Mouse (Mus musculus) frontal cortex, postnatal 10 days (tissue): ENCODE measurements around the gene Tet3.
A peak's percentile ranks its signal among the peaks of the same experiment; 100 is the strongest.

Source experiments
- DNase-seq, 2 experiments: peaks; one replicate each; pipeline ENCODE4 v3.0.0; 2022; ENCODE audit warnings: low spot score in 2 of 2, mixed read lengths in 1 of 2

The Tet3 gene

DNA sequence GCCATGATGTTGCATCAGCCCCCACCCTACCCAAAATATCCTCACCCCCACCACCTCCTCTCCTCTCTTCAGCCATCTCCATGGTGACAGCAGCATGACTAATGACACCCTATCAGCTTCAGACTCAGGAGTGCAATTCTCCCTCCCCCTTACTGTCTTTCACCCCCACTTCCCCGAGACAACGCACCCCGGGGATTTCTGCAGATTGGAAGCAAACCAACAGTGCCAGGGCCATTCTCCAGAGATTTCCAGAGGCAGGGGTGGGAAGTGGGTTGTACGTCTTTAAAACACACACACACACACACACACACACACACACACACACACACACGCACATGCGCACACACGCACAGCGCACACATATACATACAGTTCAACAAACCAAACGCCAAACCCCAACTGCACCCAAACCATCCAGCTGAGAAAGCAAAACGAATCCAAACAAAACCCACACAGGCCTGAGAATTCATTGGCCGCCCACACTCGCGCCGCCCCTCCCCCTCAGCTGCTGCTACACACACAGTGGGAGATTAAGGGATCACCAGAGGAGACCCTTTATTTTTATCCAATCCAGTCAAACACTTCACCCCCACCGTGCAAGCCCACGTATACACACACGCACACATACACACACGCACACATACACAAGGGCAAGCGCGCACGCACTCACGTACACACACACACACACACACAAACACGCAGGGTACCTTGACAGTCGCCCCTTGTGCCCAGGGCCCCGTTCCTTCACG lies 18.2 kb downstream of the Tet3 start:
- peak; percentile 82 to 88 for DNase-seq

DNA sequence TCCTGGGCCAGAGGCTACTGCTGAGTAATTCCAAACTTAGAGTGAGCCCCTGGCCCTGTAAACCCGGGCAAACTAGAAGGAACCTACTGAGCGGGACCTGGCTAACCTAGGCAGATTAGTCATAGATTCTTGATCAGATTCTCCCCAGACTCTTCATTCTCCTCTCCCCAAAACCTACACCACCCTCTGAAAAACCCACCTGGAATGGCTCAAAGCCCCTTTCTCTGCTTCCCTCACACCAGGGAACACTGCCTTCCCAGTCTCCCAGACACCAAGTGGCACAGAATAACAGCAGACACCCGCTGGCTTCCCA lies 18.7 kb downstream of the Tet3 start:
- no peak for DNase-seq

DNA sequence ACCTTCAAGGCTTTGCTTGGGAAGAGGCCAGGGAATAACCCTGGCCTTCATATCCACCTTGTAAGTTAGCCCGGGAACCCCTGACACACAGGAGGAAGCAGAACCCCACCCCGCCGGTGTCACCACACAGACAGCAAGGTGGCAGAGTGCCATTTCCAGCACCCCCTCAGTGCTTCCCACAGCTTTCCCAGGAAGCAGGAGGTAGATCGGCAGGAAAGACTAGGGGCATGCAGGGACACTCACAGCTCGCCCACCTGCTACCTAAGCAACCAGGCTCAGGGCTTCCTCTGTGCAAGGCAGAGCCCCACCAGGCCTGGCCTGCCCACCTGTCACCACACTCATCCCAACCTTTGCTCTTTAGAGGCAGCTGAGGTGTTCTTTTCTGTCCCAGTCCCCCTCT lies 19.1 kb downstream of the Tet3 start:
- no peak for DNase-seq

DNA sequence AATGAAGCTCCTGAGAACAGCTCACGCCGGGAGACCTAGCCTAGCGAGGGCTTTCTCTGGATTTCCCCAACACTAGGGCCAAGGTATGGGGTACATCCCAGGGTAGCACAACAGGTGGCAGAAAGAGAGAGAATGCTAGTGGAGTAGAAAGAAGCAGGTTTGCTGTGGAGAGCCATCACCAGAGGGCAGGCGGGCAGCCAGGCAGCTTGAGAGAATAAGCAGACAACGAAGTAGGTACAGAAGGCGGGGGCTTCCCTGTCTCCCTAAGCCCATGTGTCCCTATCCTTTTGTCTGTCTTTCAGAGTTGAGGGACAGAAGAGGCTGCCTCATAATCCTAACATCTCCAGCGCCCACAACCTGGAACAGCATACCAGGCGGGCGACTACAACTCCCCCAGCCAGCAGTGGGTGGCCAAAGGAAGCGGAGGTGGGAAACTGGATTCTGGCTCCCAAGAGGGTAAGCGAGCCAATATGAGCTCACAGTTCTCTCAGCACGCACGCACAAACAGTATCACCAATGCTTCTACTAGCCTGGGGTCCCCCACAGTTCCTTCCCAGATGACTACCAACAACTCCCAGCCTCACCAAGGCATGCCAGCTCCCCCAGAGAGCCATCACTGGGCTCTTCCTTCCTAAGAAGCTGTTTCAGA lies 19.6 kb downstream of the Tet3 start:
- DNase-seq = no peak

DNA sequence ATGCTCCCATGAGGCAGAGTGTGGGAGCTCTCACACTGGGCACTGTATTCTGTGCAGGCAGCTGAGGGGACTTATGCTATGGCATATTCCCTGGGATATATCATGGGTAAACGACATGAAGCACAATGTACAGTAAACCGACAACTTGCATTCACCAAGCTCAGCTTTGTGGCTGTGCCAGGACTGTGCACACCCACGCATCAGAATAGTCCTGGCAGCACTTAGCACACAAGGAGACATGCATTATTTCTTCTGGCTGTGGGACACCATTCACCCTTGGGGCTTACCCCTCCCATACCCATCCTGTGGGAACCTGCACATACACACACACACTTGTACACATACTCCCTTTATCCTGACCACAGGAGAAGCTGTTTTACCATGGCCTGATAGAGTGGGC lies 20.3 kb downstream of the Tet3 start:
- no peak for DNase-seq

DNA sequence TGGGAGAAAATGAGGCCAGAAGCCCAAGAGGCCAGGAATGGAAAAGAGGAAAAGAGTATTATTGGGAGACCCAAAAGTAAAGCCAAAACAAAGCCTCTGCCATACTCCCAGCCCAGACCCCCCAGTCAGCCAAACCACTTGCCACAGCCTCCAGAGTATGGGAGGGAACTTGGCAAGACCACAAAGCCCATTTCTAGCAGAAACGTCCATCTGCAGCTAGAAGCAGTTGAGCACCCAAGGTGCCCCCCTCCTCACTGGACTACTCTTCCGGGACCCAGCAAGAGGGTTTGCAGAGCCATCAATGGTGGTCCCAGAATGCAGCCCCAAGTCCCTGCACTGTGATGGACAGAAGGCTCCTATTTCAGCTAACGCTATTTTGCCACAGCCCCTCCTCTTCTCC lies 21.1 kb downstream of the Tet3 start:
- DNase-seq = no peak

DNA sequence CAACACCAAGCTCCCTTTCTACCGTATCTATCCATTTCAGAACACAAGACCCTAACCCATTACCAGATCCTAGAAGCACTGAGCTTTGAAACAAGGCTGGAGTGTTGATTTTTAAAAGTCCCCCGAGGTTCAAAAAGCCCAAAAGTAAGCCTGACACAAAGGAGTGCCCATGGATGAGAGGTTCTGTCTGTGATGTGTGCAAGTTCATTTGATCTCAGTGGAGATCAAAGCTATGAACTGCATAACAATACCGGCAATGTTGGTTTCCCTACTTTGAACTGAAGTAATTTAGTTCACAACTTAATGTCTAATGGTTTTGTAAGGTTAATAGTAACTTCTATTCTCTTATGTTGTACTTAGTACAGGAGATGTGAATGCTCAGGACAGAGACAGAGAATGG lies 21.7 kb downstream of the Tet3 start:
- no peak for DNase-seq

DNA sequence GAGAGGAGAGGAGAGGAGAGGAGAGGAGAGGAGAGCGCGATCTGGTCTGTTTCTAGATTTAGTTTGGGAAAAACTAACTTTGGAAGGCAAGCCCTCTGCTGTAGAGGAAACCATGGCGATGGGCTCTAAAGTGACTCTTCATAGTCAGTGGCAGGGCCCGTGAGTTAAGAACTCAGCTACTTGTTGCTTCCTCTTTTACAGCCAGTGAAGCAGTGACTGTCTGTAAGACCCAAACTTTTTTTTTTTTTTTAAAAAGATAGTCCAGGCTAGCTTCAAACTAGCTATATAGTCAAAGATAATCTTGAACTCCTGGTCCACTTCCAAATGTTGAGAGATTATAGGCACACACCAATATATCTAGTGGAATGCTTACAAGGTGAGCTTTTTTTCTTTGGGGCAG lies 22.3 kb downstream of the Tet3 start:
- DNase-seq = no peak

DNA sequence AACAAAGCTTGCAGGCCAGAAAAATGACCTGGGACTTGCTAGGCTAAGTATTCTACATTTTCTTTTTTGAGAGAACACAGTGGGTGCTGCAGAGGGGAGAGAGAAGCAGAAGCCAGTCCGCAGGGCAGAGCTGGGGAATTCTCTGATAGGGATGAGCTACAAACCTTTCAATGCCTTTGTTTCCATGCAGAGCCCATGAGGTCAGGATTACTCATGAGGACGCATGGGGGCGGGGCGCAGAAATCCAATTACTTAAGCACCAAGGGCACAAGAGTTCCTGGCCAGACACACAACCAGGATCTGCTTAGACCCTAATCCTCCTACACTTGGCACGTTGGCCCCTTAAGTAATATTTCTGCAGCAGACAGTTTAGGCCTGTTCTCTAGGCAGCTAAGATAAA lies 23.7 kb downstream of the Tet3 start:
- DNase-seq = no peak

DNA sequence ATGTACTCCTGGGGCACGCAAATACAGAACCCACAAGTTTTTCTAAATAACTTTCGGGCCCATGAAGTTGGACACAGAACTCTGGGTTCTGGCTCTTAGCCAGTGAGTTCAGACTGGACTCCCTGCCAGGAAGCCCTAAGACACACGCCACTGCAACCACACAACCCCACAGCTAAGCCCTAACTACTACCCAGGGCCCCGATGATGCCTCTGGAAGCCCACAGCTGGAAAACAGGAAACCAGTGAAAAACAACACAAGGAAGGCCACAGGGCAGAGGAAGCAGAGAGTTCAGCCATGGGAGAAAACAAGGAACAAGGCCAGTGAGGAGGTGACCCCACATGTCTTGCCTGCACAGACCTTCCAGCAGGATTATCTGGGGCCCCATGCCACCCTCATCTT lies 25.3 kb downstream of the Tet3 start:
- DNase-seq = no peak

DNA sequence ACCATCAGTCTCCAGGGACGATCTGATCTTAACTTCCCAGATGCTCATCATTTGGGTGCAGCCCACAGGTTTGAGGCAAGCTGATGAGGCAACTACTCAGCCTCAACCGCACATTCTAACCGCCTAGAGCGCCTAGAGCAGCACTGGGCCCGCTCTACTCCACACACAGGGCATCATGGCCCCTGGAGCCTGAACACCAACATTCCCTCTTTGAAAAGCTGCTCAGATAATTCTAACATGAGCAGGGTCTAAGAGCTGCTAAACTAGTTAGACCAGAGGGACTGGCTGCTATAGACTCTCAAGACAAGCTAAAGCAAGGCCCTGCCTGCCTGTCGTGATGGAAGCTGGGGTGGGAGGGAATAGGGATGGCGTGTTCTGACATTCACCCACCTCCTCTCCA lies 25.9 kb downstream of the Tet3 start:
- no peak for DNase-seq

DNA sequence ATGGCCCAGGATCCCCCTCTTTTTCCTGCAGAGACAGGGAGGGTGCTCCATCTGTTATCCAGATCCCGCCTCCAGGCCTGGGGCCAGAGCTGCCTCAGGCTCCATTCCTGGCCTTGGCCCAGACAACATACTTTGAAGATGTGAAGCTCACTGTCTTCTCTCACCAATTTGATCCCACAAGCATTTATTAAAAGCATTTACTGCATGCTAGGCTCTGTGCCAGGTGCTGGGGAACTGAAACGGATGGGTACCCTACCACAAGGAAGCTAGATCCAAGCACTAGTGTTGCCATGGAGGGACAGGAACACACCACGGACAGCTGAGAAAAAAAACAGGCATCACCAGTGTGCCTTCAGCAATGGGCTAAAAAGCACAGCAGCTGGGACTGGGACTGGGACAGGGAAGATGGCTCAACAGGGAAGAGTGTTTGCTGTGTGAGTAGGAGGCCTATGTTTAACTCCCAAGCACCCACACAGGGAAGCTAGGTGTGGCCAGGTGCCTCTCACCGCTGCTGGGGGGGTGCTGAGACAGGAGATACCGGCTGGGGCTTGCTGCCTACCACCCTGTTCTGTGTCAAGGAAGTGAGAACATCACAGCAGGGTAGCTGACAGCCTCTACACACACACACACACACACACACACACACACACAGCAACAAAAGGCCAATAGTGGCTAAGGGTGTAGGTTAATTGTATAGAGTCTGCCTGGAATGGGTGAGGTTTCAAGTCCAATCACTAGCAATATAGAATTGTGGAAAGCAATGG lies 30.7 kb downstream of the Tet3 start:
- peak in 1 of 2 experiments; percentile 45 for DNase-seq

DNA sequence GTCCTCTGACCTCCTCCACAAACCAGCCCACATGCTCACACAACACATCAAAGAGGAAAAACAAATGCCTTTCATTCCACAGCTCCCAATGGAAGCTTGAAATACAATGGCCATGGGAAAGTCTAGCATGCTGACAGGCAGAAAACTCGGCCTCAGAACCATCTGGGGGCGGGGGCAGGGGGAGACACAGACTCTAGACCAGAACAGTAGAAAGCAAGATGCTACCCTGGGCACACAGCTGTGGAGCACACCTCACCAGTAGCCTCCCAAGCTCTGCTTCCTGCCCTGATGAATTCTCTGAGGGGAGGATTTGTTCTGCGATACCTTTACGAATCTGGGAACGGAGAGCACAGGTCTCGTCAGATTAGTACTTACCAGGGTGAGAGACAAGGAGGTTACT lies 31.4 kb downstream of the Tet3 start:
- DNase-seq = no peak

DNA sequence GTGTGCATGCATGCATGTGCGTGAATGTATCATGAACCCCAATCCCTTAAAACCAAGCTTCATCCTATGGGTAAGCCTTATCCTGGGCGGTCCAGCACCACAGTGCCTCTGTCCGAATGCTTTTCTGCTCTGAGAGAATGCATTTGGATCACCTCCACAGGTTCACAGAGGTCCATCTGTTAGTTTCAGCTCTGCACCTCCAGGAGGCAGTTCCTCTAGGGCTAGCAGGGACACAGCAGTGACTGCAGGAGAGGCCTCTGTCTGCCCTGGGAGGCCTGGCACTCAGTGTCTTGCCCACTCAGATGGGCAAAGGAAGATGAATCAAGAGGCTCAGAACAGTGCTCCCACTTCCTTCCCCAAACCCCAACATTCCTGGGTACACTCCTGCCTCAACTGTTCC lies 32.3 kb downstream of the Tet3 start:
- DNase-seq = no peak

DNA sequence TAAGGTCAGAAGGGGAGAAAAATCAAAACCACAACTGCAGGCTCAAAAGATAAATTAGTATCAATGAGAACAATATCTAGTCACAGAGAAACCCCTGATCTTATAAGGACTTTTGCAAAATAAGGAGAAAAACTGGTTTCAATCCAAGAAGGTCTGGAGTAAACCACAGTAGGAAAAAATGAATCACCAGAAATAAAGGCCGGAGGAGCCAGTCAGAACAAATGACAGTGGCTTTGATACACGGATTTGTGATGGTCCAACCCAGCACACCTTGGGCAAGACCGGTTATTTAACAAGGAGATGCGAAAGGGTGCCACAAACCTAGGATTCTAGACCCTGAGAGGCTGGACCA lies 34.9 kb downstream of the Tet3 start:
- no peak for DNase-seq

DNA sequence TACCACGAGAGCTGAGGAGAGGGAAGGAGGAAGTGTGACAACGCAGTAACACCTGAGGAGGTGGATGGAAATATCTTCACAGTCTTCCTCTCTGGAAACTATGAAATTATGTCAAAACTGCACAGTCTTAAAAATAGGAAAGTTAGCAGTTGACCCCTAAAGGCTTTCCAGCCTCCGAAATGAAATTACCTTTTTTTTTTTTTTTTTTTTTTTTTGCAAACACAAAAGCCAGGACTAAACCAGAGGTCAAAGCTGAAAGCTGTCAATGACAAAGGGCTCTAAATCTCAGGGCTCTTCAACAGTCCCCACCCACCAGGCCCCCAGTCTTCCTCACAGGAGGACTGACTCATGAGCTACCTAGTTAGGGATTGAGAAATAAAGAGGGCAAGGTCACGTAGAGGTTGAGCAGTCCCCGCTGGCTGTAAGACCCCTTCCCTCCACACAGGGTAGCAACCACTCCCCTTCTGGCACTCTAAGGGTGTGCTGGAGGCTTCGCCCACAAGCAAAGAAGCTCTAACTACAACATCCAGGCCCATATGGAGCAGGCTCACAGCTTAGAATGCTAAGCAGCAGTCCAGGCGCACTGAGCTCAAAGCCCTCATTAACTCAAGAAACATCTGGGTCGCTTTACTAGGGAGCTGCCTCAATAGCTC lies 35.4 kb downstream of the Tet3 start:
- DNase-seq = no peak

DNA sequence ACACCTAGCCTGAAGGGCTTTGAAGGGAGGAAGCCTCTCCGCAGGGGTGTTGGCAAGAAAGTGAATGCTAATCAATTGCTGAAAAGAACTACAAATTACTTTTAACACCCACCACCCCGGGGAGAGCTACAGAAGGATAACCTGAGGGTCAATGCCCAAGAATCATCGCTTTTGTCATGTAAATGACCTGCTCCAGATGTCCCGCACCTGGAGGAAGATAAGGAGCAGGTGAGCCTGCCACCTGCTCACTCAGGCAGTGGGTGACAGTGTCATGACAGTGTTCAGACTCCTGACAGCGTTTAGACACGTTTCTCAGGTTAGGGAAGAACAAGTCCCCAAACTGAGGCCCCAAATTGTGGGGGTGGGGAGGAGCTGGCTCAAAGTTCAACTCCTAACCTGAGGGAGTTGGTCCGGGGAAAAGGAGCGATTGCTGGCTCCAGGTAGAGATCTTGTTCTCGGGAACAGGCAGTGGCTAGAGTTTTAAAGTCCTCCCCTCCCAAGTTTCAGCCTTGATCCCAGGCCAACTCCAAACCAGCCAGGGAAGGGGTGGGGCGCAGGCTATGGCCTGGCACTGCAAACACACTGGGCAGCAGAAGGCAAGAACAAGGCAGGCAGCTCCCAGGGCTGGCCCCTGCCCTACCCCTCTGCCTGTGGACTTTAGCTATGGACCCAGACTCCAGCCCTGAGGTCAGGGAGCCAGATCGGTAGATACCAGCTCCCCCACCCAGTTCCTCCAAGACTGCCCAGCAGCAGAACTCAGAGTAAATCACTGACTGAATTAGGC lies 36.8 kb downstream of the Tet3 start:
- DNase-seq = no peak

DNA sequence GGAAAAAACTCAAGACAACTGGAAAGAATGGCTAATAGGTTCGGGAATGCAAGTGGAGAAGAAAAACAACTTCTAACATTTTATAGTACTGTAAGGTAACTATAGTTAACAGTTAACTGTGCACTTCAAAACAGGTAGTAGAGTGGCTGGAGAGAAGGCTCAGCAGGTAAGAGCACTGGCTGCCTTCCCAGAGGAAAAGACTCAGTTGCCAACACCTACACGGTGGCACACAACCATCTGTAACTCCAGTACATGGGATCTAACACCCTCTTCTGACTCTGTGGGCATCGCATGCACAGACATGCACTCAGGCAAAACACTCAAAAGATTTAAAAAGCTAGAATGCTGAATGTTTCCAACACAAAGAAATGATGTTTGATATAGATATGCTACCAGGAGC lies 39.4 kb downstream of the Tet3 start:
- no peak for DNase-seq

DNA sequence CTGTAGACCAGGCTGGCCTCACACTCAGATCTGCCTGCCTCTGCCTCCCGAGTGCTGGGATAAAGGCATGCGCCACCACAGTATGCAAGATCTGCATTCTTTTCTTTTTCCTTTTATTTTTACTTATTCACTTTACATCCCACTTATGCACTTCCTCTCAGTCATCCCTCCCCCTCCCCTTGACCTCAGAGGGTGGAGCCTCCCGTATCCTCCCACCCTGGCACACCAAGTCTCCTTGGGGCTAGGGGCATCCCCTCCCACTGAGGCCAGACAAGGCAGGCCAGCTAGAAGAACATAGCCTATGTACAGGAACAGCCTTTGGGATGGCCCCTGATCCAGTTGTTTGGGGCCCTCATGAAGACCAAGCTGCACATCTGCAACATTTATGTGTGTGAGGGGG lies 41.4 kb downstream of the Tet3 start:
- DNase-seq = no peak

DNA sequence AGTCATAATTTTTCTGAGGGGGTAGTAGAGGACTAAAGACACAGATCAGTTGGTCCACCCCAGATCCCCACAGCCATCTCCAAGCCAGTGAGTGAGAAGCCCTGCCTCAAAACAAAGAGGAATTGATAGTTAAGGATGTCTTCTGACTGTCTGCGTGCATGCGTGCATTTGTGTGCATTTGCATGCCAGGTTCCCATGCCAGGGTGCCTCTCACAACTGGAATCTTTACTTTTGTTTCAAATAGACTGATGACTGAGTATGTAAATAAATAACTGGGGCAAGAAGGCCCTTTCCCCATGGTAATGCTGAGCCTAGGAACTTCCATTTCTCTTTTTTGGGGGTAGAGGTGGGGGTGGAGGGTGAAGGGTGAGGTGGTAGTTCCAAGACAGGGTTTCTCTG lies 41.8 kb downstream of the Tet3 start:
- no peak for DNase-seq

DNA sequence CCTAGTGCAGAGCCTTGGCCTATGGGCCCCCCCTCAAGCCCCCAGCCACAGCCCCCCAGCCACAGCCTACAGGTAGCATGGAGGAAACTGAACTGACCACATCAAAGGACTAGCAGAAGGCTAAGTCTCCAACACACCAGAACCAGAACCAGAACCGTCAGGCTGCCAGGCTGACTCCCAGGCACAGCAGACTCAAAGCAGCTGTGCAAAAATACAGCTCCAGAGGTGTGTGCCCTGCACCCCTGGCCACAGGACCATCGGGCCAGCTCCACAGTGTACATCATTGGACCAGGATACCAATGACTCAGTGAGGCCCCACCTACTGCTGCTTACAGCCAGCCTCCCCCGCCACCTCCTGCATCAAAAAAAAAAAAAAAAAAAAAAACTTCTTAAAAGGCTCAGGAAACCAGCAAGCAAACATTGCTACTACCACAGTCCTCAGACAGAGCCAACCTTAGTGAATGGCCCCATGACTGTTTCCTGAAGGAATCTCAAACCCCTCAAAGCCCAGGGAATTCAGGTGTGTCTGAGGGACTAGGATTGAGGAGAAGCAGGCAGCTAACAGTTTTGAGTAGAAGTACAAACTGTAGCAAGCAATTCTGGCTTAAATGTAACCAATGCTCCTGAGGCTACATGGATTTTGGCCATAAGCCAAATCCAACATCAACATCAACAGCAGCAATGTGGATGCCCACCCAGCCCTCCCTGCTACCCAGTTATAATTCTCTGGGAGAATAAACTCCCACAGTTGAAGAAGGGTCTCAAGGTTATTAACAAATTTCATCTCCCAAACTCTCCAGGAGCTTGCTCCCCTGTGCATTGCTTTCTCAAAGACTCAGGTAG lies 42.4 kb downstream of the Tet3 start:
- DNase-seq = no peak
